Mouse (Mus musculus) kidney, adult 2 months (tissue): ENCODE measurements around the gene Ttc7.

Source experiments
- CTCF ChIP-seq: fragments of 200-500 bp; conservative IDR thresholded peaks from 2 replicates; pipeline ENCODE4 v1.5.1; 2011; ENCODE audit warnings: low read depth, mild to moderate bottlenecking, control low read depth, low read length, moderate library complexity, mixed read lengths; ENCODE audit not compliant: insufficient read depth, insufficient read length
- POLR2A ChIP-seq: fragments of 200-500 bp; IDR thresholded peaks from one replicate; pipeline ENCODE4 v1.6.1; 2011; ENCODE audit warnings: low read depth, low read length, control low read depth

DNA sequence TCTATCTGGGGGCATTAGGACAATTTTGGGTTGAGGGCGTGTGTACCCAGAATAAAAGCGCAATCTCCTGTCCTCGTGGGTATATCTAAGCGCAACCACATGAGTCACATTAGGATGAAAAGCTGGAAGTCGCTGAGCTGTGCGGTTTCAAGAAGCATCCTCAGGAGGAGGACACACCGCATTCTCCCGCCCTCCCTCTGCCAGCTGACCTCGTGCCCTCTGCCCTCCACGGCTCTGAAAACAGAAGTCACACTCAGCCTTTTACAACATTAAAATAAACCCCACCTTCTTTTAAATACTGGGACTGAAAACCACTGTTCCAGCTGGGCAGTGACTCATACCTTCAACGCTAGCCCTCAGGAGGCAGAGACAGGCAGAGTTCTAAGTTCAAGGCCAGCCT, 114.4 kb downstream of the Ttc7 start:
- TF ChIP-seq CTCF (no peak), POLR2A (no peak)
